ENCODE assay signal across 8 mouse cellular contexts in genomic region chr2:84887411-84888271, GRCm38 (mm10). TPM values are rescaled to one million over a fixed set of nuclear protein-coding genes. Genes with fewer than 3 reads are reported as not detected.
DNase-seq lines count a peak whose midpoint lies in the region; ATAC-seq and TF ChIP-seq lines count a peak whose summit lies in the region.

No protein-coding gene starts in this region.

- WGBS in forebrain, embryonic 11.5 days: under 1% methylated on average over 58 of the region's 58 CpGs
- WGBS in liver, embryonic 12.5 days (ENCODE audit: insufficient replicate concordance): 1% methylated on average over 58 of the region's 58 CpGs
- WGBS in midbrain, postnatal 0 days: under 1% methylated on average over 58 of the region's 58 CpGs

- H3K9ac ChIP-seq in forebrain, embryonic 11.5 days (ENCODE audit: low read length): peak overlapping the region; percentile 5
- H3K9ac ChIP-seq in liver, embryonic 12.5 days: no peak overlapping the region
- peak overlapping the region; percentile 44; the same call in 1 of the 2 replicates for H3K9ac ChIP-seq in midbrain, postnatal 0 days (replicated peaks; ENCODE audit: low read length, poor library complexity, severe bottlenecking)

- H3K27me3 ChIP-seq in forebrain, embryonic 11.5 days (ENCODE audit: control insufficient read depth, insufficient read depth, low read length): peaks cover 67% of the 10 kb centered on the region
- H3K27me3 ChIP-seq in liver, embryonic 12.5 days (replicated peaks): peaks cover 100% of the 10 kb centered on the region
- peaks cover 35% of the 10 kb centered on the region for H3K27me3 ChIP-seq in midbrain, postnatal 0 days (ENCODE audit: insufficient read depth, low read length)

- H3K36me3 ChIP-seq in forebrain, embryonic 11.5 days (ENCODE audit: control insufficient read depth, insufficient read depth, low read length): no peaks in the 10 kb centered on the region
- no peaks in the 10 kb centered on the region for H3K36me3 ChIP-seq in liver, embryonic 12.5 days
- H3K36me3 ChIP-seq in midbrain, postnatal 0 days (ENCODE audit: insufficient read depth, low read length): no peaks in the 10 kb centered on the region

- DNase-seq in cerebellum, postnatal 14 days: peak; percentile 57 to 58
- DNase-seq in cerebellum, adult 8-10 months: no peak
- peak; percentile 58 for DNase-seq in NIH3T3 (ENCODE audit: low read depth)
- peak; percentile 70 for DNase-seq in forebrain, embryonic 11.5 days (ENCODE audit: low spot score)
- peak; percentile 61 for DNase-seq in induced T-regulatory cell, adult 2 months (ENCODE audit: low read depth)
- peak; percentile 78 for DNase-seq in midbrain, postnatal 0 days (ENCODE audit: low spot score)
- no peak for DNase-seq in urinary bladder, postnatal 14 days (ENCODE audit: low spot score)

- no peaks in the 10 kb centered on the region for H3K9me3 ChIP-seq in forebrain, embryonic 11.5 days (ENCODE audit: control insufficient read depth, low read length)
- H3K9me3 ChIP-seq in liver, embryonic 12.5 days (replicated peaks): no peaks in the 10 kb centered on the region
- H3K9me3 ChIP-seq in midbrain, postnatal 0 days (ENCODE audit: low read length): no peaks in the 10 kb centered on the region

- H3K27ac ChIP-seq in forebrain, embryonic 11.5 days (ENCODE audit: low read depth, low read length): no peak overlapping the region
- H3K27ac ChIP-seq in liver, embryonic 12.5 days: no peak overlapping the region
- no peak overlapping the region for H3K27ac ChIP-seq in midbrain, postnatal 0 days (ENCODE audit: low read depth, low read length)

- peak overlapping the region; percentile 82 for H3K4me2 ChIP-seq in forebrain, embryonic 11.5 days (ENCODE audit: low read depth, low read length, severe bottlenecking)
- H3K4me2 ChIP-seq in liver, embryonic 12.5 days: peak overlapping the region; percentile 65
- H3K4me2 ChIP-seq in midbrain, postnatal 0 days (ENCODE audit: low read depth, low read length, poor library complexity, severe bottlenecking): peak overlapping the region; percentile 96

- peak; percentile 32 for ATAC-seq in forebrain, embryonic 11.5 days (replicated peaks; ENCODE audit: low FRiP score)
- ATAC-seq in liver, embryonic 12.5 days: no peak
- peak; percentile 21; the same call in 1 of the 2 replicates for ATAC-seq in midbrain, postnatal 0 days (ENCODE audit: low FRiP score)

- peaks cover 14% of the 10 kb centered on the region; the same call in 1 of the 2 replicates for H3K4me1 ChIP-seq in forebrain, embryonic 11.5 days (replicated peaks; ENCODE audit: control insufficient read depth, insufficient read depth, low read length)
- peaks cover 50% of the 10 kb centered on the region for H3K4me1 ChIP-seq in liver, embryonic 12.5 days
- H3K4me1 ChIP-seq in midbrain, postnatal 0 days (ENCODE audit: insufficient read depth, low read length): peaks cover 13% of the 10 kb centered on the region; the same call in 1 of the 2 replicates

- H3K4me3 ChIP-seq in forebrain, embryonic 11.5 days (ENCODE audit: low read depth, low read length): peak overlapping the region; percentile 57
- peak overlapping the region; percentile 43 for H3K4me3 ChIP-seq in liver, embryonic 12.5 days
- peak overlapping the region; percentile 58 for H3K4me3 ChIP-seq in midbrain, postnatal 0 days (ENCODE audit: low read depth, low read length)

- peak; percentile 46 for TF ChIP-seq CTCF in midbrain, postnatal 0 days (IDR thresholded peaks at IDR 0.05)

RNA-seq across cellular contexts. Expression of gene Rtn4rl2, which starts 1.1 kb away (rescaled TPM):
- polyA plus RNA-seq in forebrain, embryonic 11.5 days (2014; fragmentation: Nextera tagmentation; extraction: Ambion mirVana): 5.2 and 6.5 TPM in 2 replicates
- 0.29 and 0.31 TPM in 2 replicates for polyA plus RNA-seq in liver, embryonic 12.5 days (2016; fragmentation: Nextera tagmentation; extraction: Ambion mirVana)
- 7.7 and 11.4 TPM in 2 replicates for total RNA-seq in midbrain, postnatal 0 days (2014; rRNA removed)
- polyA plus RNA-seq in midbrain, postnatal 0 days (2015; fragmentation: Nextera tagmentation; extraction: Ambion mirVana): 6.3 and 6.5 TPM in 2 replicates

RNA-seq across cellular contexts. Expression of gene Slc43a3, which starts 48.7 kb away (rescaled TPM):
- polyA plus RNA-seq in forebrain, embryonic 11.5 days (2014; fragmentation: Nextera tagmentation; extraction: Ambion mirVana): 18.0 and 18.2 TPM in 2 replicates
- 127 and 128 TPM in 2 replicates for polyA plus RNA-seq in liver, embryonic 12.5 days (2016; fragmentation: Nextera tagmentation; extraction: Ambion mirVana)
- total RNA-seq in midbrain, postnatal 0 days (2014; rRNA removed): 1.7 and 2.0 TPM in 2 replicates
- 1.9 and 2.0 TPM in 2 replicates for polyA plus RNA-seq in midbrain, postnatal 0 days (2015; fragmentation: Nextera tagmentation; extraction: Ambion mirVana)

RNA-seq across cellular contexts. Expression of gene Slc43a1, which starts 49.0 kb away (rescaled TPM):
- 22.0 and 27.5 TPM in 2 replicates for polyA plus RNA-seq in forebrain, embryonic 11.5 days (2014; fragmentation: Nextera tagmentation; extraction: Ambion mirVana)
- polyA plus RNA-seq in liver, embryonic 12.5 days (2016; fragmentation: Nextera tagmentation; extraction: Ambion mirVana): 153 and 162 TPM in 2 replicates
- total RNA-seq in midbrain, postnatal 0 days (2014; rRNA removed): 0.99 and 1.8 TPM in 2 replicates
- 0.34 and 0.46 TPM in 2 replicates for polyA plus RNA-seq in midbrain, postnatal 0 days (2015; fragmentation: Nextera tagmentation; extraction: Ambion mirVana)

Comparison
In these comparisons a context has a peak if more than half of its experiments do, and no peak if none do; other contexts are left out.
1. DNase-seq: peak in cerebellum, postnatal 14 days (2 of 2), NIH3T3 (single experiment), forebrain, embryonic 11.5 days (single experiment), induced T-regulatory cell, adult 2 months (single experiment) and midbrain, postnatal 0 days (single experiment); none in cerebellum, adult 8-10 months (single experiment) and urinary bladder, postnatal 14 days (single experiment).
2. RNA of gene Slc43a1, which starts 49.0 kb away (polyA plus RNA-seq): 153 to 162 TPM in liver, embryonic 12.5 days and 22.0 to 27.5 TPM in forebrain, embryonic 11.5 days; 0.34 to 0.46 TPM in midbrain, postnatal 0 days; every median in the first group is over 10 times any median in the second.
3. Peak in every context shown above with its lines, with median percentiles within 50 percentile points of each other: H3K4me2 ChIP-seq and H3K4me3 ChIP-seq.